Mouse (Mus musculus) heart, postnatal 4 days (tissue): Measurements from ENCODE around the gene Gmip. TPM values are rescaled to one million over a fixed set of nuclear protein-coding genes. Genes with fewer than 3 reads are reported as not detected.

Experiments used
- DNase-seq: peaks from one replicate; pipeline ENCODE4 v3.0.0; 2021
- total RNA-seq, 2 experiments: library from RNA; stranded (reverse); gene quantifications; 2 replicates each; pipeline ENCODE4 v1.2.3; 2021

The Gmip gene
- total RNA-seq, result 1 to 10 TPM; 6.1 to 8.1 TPM

GRCm38 (mm10) chr8:69808094-69808863 lies at the start of gene Gmip:
Gmip (plus strand) TSS chr8:69808679.
- DNase-seq, result peak; percentile 80

- no peak for DNase-seq
These were observed 46.5 kb upstream of the Gmip start for GRCm38 (mm10) chr8:69761814-69762445.

- no peak for DNase-seq
These were observed 37.3 kb upstream of the Gmip start for GRCm38 (mm10) chr8:69771221-69771620.

GRCm38 (mm10) chr8:69772106-69772505 lies 36.4 kb upstream of the Gmip start:
- no peak for DNase-seq

- DNase-seq, result peak; percentile 87
These were observed 33.9 kb upstream of the Gmip start, which contains the start of gene Gm20422 for GRCm38 (mm10) chr8:69774503-69775148. Gm20422 (minus strand) TSS chr8:69774886.

- no peak for DNase-seq
These were observed 33.3 kb upstream of the Gmip start for GRCm38 (mm10) chr8:69775149-69775534.

GRCm38 (mm10) chr8:69777111-69777510 lies 31.4 kb upstream of the Gmip start:
- no peak for DNase-seq

- no peak for DNase-seq
These were observed 19.4 kb upstream of the Gmip start for GRCm38 (mm10) chr8:69789105-69789504.

- DNase-seq, result no peak
These were observed 18.7 kb upstream of the Gmip start for GRCm38 (mm10) chr8:69789731-69790130.

GRCm38 (mm10) chr8:69790364-69790763 lies 18.1 kb upstream of the Gmip start:
- DNase-seq, result no peak

GRCm38 (mm10) chr8:69790773-69791367 lies 17.6 kb upstream of the Gmip start, which contains the start of the genes Atp13a1 and Zfp866:
Atp13a1 (plus strand) TSS chr8:69791163.
Zfp866 (minus strand) TSS chr8:69791178.
- DNase-seq, result peak; percentile 91

- peak; percentile 45 for DNase-seq
These were observed 16.9 kb upstream of the Gmip start for GRCm38 (mm10) chr8:69791415-69792068.

- DNase-seq, result no peak
These were observed 14.8 kb upstream of the Gmip start for GRCm38 (mm10) chr8:69793666-69794065.

GRCm38 (mm10) chr8:69794096-69794495 lies 14.4 kb upstream of the Gmip start:
- no peak for DNase-seq

GRCm38 (mm10) chr8:69794901-69795300 lies 13.6 kb upstream of the Gmip start:
- no peak for DNase-seq

GRCm38 (mm10) chr8:69796721-69797345 lies 11.6 kb upstream of the Gmip start:
- no peak for DNase-seq

GRCm38 (mm10) chr8:69797661-69798060 lies 10.8 kb upstream of the Gmip start:
- peak; percentile 2 for DNase-seq

GRCm38 (mm10) chr8:69799261-69799660 lies 9.2 kb upstream of the Gmip start:
- peak; percentile 4 for DNase-seq

GRCm38 (mm10) chr8:69799946-69800345 lies 8.5 kb upstream of the Gmip start:
- peak; percentile 3 for DNase-seq

- DNase-seq, result no peak
These were observed 6.7 kb upstream of the Gmip start for GRCm38 (mm10) chr8:69801796-69802195.

- no peak for DNase-seq
These were observed 6.3 kb upstream of the Gmip start for GRCm38 (mm10) chr8:69802216-69802615.

- no peak for DNase-seq
These were observed 5.1 kb upstream of the Gmip start for GRCm38 (mm10) chr8:69803366-69803765.
